Mouse (Mus musculus): ENCODE data around the gene Cyb561a3.

GRCm38 (mm10) chr19:10605901-10606622 lies 29.1 kb downstream of the Cyb561a3 start:
- TF ChIP-seq CTCF (IDR thresholded peaks at IDR 0.05; ENCODE audit: extremely low read depth, insufficient read length, insufficient replicate concordance, low read depth, low read length) = no peak
- no peak for TF ChIP-seq POLR2A (IDR thresholded peaks at IDR 0.05; ENCODE audit: low read depth, low read length)

Measured in small intestine, adult 2 months (tissue).